Mouse (Mus musculus) limb, embryonic 12.5 days (tissue): ENCODE data around the gene Scn3a. TPM values are rescaled to one million over a fixed set of nuclear protein-coding genes. Genes with fewer than 3 reads are reported as not detected.
"Not testable (repeated sequence)": the region's sequence is repeated elsewhere in the genome, so short reads cannot be mapped to it uniquely, and the experiment has no call there.

ENCODE experiments used
- ATAC-seq: fragments of 200-750 bp; cut with Nextera tagmentation; 2 replicates; pipeline ENCODE4 v1.8.0; 2017; ENCODE audit warnings: low read depth, moderate TSS enrichment; ENCODE audit not compliant: insufficient number of reproducible peaks, insufficient read depth, low FRiP score, low TSS enrichment
- H3K27ac ChIP-seq: fragments of 300-500 bp; sonication (generic); 2 replicates; pipeline ENCODE4 v1.5.1; 2016; ENCODE audit warnings: mild to moderate bottlenecking, moderate library complexity
- H3K27me3 ChIP-seq: fragments of 300-500 bp; sonication (generic); 2 replicates; pipeline ENCODE4 v1.6.1; 2016; ENCODE audit warnings: mild to moderate bottlenecking, moderate library complexity
- H3K36me3 ChIP-seq: fragments of 300-500 bp; sonication (generic); 2 replicates; pipeline ENCODE4 v1.6.1; 2016; ENCODE audit warnings: mild to moderate bottlenecking, moderate library complexity
- H3K4me1 ChIP-seq: fragments of 300-500 bp; sonication (generic); replicated peaks from 2 replicates; pipeline ENCODE4 v1.6.1; 2016
- H3K4me2 ChIP-seq: fragments of 300-500 bp; sonication (generic); 2 replicates; pipeline ENCODE4 v1.6.1; 2016; ENCODE audit warnings: mild to moderate bottlenecking, moderate library complexity
- H3K4me3 ChIP-seq: fragments of 300-500 bp; sonication (generic); replicated peaks from 2 replicates; pipeline ENCODE4 v1.5.1; 2016; ENCODE audit warnings: mild to moderate bottlenecking
- H3K9ac ChIP-seq: fragments of 300-500 bp; sonication (generic); replicated peaks from 2 replicates; pipeline ENCODE4 v1.6.1; 2016; ENCODE audit warnings: mild to moderate bottlenecking, moderate library complexity
- H3K9me3 ChIP-seq: fragments of 300-500 bp; sonication (generic); 2 replicates; pipeline ENCODE4 v1.6.1; 2016; ENCODE audit warnings: mild to moderate bottlenecking, moderate library complexity
- WGBS: fragments of 180-500 bp; shearing (Covaris S2); methylation state at CpG from one replicate; pipeline ENCODE4 v1.1.7; 2016; 5-methylcytosine and 5-hydroxymethylcytosine counted together
- polyA plus RNA-seq: library from polyadenylated mRNA; unstranded; fragments of >200 nt; fragmentation: Nextera tagmentation; extraction: Ambion mirVana; gene quantifications from 2 replicates; pipeline ENCODE4 v1.2.1, GENCODE M21; 2016

Scn3a gene
- polyA plus RNA-seq, 1 experiment from 2014 or later: 2.5 TPM

DNA sequence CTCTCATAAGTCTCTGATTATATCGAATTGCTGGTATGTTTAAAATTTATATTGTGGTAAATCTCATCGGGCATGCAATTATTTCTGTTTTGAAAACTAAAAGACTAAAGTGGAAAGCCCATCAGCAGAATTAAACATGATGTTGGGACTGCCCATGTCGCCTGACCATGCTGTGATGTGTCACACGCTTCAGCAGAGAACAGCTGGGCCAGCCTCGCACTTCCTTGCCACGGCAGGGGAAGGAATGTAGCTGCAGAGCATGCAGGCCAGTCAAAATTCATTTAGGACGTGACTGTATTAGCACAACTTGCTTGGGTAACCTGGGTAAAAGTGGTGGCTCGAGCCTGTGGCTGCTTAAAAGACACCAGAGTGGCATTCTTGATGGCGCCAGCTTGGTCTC lies 77.0 kb downstream of the Scn3a start:
- ATAC-seq: no peak
- H3K4me1 ChIP-seq: no peaks in the 10 kb centered on the region
- no peaks in the 10 kb centered on the region for H3K27me3 ChIP-seq
- no peak overlapping the region for H3K4me3 ChIP-seq
- H3K9ac ChIP-seq: no peak overlapping the region
- no peaks in the 10 kb centered on the region for H3K9me3 ChIP-seq
- no peak overlapping the region for H3K4me2 ChIP-seq
- 71% methylated on average over 9 of the region's 9 CpGs for WGBS
- no peaks in the 10 kb centered on the region for H3K36me3 ChIP-seq
- H3K27ac ChIP-seq: no peak overlapping the region

GRCm38 (mm10) chr2:65483434-65483833 lies 84.0 kb downstream of the Scn3a start:
- no peaks in the 10 kb centered on the region for H3K36me3 ChIP-seq
- no peaks in the 10 kb centered on the region for H3K9me3 ChIP-seq
- no peak overlapping the region for H3K9ac ChIP-seq
- 58% methylated on average over 3 of the region's 3 CpGs for WGBS
- H3K4me2 ChIP-seq: no peak overlapping the region
- H3K27me3 ChIP-seq: no peaks in the 10 kb centered on the region
- peaks cover 4% of the 10 kb centered on the region; the same call in 1 of the 2 replicates for H3K4me1 ChIP-seq
- H3K27ac ChIP-seq: no peak overlapping the region
- ATAC-seq: no peak
- no peak overlapping the region for H3K4me3 ChIP-seq

GRCm38 (mm10) chr2:65481007-65481672 lies 86.3 kb downstream of the Scn3a start:
- Histone ChIP-seq H3K9me3 (no peaks in the 10 kb centered on the region), H3K4me3 (no peak overlapping the region), H3K4me1 (peaks cover 4% of the 10 kb centered on the region; the same call in 1 of the 2 replicates), H3K36me3 (no peaks in the 10 kb centered on the region), H3K27me3 (no peaks in the 10 kb centered on the region), H3K27ac (no peak overlapping the region), H3K9ac (no peak overlapping the region), H3K4me2 (no peak overlapping the region)
- ATAC-seq: no peak
- 85% methylated on average over 4 of the region's 4 CpGs for WGBS

DNA sequence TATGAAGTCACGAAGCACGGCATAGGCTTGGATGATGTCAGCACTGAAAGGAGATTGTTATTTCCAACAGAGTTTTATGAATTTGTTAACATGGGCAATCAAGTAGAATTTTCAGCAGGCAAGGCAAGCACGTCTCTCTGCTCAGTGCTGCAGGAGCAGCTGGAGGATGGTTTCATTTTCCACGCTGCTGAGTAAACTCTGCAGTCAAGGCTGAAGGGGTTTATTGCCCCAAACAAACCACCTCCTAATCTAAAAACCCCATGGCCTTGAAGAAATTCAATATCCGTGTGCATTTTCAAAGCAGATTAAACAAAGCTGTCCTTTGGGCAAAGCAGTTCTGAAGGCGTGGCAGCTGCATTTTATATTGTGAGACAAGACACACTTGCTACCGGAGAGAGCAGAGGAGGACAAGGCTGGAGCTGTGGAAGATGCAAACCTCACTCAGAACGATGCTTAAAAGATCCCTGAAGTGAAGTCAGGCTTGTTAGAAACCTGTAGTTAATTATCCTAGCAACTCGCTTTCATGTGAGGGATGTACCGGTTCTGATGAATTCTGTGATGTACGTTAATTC lies 96.0 kb downstream of the Scn3a start:
- no peaks in the 10 kb centered on the region for H3K27me3 ChIP-seq
- peaks cover 7% of the 10 kb centered on the region for H3K4me1 ChIP-seq
- H3K9me3 ChIP-seq: no peaks in the 10 kb centered on the region
- ATAC-seq: peak; percentile 75
- H3K36me3 ChIP-seq: no peaks in the 10 kb centered on the region
- H3K4me2 ChIP-seq: peak overlapping the region; percentile 27; the same call in 1 of the 2 replicates
- H3K4me3 ChIP-seq: no peak overlapping the region
- 41% methylated on average over 11 of the region's 11 CpGs for WGBS
- no peak overlapping the region for H3K9ac ChIP-seq
- H3K27ac ChIP-seq: peak overlapping the region; percentile 19; the same call in 1 of the 2 replicates

GRCm38 (mm10) chr2:65465694-65466093 lies 101.7 kb downstream of the Scn3a start:
- Histone ChIP-seq H3K27ac (no peak overlapping the region), H3K36me3 (no peaks in the 10 kb centered on the region)
- 90% methylated on average over 5 of the region's 5 CpGs for WGBS

DNA sequence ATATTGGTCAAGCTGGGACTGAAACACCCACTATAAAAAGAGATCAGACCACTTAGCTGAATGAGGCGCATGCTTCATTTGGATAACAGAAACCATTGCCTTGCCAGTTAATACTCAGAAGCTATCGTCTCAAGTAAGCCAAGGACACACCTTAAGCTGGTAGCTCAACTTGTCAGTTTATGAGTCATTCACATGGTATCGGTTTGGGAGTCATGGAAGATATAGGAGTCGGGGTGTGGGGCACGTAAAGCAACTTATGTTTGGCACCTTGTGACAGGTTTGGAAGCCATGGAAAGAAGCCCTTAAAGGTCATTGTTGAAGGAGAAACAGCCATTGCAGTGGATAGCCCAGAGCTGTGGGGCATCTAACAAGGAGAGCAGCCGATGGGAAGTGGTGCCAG lies 113.7 kb downstream of the Scn3a start:
- H3K27me3 ChIP-seq: no peaks in the 10 kb centered on the region
- no peaks in the 10 kb centered on the region for H3K9me3 ChIP-seq
- no peaks in the 10 kb centered on the region for H3K4me1 ChIP-seq
- H3K36me3 ChIP-seq: no peaks in the 10 kb centered on the region
- WGBS: 90% methylated on average over 6 of the region's 6 CpGs
- no peak overlapping the region for H3K27ac ChIP-seq
- H3K4me2 ChIP-seq: no peak overlapping the region
- ATAC-seq: no peak
- H3K9ac ChIP-seq: no peak overlapping the region
- H3K4me3 ChIP-seq: no peak overlapping the region

More at GRCm38 (mm10) chr2:65465694-65466093, 101.7 kb downstream of the Scn3a start:
- no peak overlapping the region for H3K4me3 ChIP-seq
- no peaks in the 10 kb centered on the region for H3K4me1 ChIP-seq
- ATAC-seq: no peak
- no peaks in the 10 kb centered on the region for H3K27me3 ChIP-seq
- no peak overlapping the region for H3K9ac ChIP-seq
- no peak overlapping the region for H3K4me2 ChIP-seq
- no peaks in the 10 kb centered on the region for H3K9me3 ChIP-seq

DNA sequence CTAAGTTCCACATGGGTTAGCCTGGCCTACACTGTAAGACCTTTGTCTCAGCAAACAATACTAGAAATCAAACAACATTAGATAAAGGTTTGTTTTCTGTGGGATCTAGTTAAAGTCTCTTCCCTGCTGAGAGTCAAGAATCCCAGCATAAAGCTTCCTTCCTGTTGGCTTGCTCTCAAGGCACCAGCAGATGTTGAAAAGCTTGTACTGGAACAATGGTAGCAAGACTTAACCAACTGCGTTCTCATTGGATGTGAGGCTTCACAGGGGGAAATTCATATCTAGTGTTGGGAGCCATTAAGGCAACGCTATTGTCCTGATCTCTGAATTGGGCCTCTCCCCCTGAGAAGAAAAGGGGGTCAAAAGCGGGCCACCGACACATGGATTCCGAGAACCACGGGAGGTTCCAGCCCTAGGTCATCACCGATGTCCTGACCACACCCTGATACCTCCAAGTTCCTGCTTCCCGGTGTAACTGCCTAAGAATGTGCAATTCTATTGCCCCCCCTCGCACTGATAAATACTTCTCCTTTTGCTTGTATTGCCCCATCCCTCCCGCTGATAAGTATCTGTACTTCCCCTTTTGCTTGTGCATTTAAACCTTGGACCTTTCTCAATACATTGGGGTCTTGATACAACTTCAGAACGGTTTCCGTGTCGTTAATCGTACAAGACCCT lies 115.9 kb downstream of the Scn3a start:
- H3K9me3 ChIP-seq, H3K4me1 ChIP-seq, H3K4me2 ChIP-seq, H3K4me3 ChIP-seq, H3K9ac ChIP-seq, H3K27ac ChIP-seq, H3K36me3 ChIP-seq, H3K27me3 ChIP-seq, ATAC-seq: not testable (repeated sequence)
- 94% methylated on average over 14 of the region's 14 CpGs for WGBS

DNA sequence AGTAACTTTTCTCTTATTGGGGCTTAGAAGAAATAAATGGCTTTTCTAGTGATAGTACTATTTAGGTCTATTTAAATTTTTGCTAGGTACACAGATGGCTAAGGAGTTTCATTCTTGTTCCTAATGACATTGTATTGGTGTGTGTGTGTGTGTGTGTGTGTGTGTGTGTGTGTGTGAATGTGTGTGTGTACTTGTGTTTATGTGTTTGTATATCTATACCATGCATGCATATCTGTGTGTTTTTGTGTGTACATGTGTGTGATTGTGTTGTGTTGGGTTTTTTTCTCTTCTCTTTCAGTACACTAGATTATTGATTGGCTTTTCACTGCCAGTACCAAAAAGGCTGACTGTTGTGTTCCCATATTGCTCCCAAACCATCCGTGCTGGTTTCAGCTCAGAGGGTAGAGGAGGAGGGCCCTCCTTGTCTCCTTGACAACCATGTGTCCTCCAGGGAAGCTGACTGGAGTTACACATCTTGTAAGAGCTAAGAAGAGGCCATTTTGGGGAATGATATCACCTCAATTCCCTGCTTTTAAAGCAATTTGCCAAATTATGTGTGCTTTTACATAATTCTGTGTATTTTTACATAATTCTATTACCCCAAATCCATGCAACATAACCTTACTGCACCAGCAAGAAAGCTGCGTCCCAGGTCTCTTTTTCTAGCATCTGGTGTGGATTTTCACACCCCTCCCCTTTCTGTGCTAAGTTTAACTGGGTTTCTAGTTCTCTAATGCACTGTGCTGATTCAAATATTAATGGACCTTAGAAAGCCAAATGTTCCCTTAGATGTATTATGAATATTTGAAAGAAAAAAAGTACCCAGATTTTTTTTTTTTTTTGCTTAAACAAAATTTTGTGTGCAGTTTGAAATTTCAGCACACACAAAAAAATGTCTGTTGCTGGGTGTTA lies 116.7 kb downstream of the Scn3a start:
- WGBS: 31% methylated on average over 2 of the region's 2 CpGs
- Histone ChIP-seq H3K9me3 (no peaks in the 10 kb centered on the region), H3K27ac (no peak overlapping the region), H3K27me3 (no peaks in the 10 kb centered on the region), H3K9ac (no peak overlapping the region), H3K4me3 (no peak overlapping the region), H3K36me3 (no peaks in the 10 kb centered on the region), H3K4me1 (no peaks in the 10 kb centered on the region), H3K4me2 (no peak overlapping the region)
- no peak for ATAC-seq

DNA sequence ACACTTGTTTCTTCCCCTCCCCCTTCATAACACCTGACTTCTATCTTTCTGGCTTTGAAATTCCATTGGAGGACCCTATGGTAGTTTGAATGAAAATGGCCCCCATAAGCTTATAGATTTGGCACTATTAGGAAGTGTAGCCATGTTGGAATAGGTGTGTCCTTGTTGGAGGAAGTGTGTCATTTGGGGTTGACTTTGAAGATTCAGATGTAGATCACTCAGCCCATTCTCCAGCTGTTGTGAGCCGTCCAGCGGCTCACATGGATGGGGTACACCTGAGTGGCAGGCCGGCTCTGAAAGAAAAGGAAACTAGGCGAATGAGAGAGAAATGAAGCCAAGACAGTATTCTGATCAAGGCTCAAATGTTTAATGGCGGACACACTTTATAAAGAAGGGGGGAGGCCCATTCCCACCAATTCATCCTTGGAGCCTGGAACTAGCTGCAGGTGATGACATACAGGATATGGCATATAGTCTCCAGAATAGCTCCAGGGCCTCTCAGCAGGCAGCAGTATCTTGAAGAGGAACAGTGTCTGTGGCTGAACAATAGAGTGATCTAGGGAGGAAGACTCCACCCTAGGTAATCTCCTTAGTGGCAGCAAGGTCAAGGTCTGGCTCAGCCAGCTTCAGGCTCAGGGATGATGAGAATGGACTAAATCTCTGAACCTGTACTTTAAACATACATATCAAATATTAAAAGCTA lies 118.2 kb downstream of the Scn3a start:
- H3K27me3 ChIP-seq: no peaks in the 10 kb centered on the region
- no peak overlapping the region for H3K4me3 ChIP-seq
- ATAC-seq: no peak
- 90% methylated on average over 5 of the region's 5 CpGs for WGBS
- H3K4me2 ChIP-seq: no peak overlapping the region
- H3K9me3 ChIP-seq: no peaks in the 10 kb centered on the region
- no peak overlapping the region for H3K9ac ChIP-seq
- H3K27ac ChIP-seq: no peak overlapping the region
- H3K36me3 ChIP-seq: no peaks in the 10 kb centered on the region
- H3K4me1 ChIP-seq: no peaks in the 10 kb centered on the region

DNA sequence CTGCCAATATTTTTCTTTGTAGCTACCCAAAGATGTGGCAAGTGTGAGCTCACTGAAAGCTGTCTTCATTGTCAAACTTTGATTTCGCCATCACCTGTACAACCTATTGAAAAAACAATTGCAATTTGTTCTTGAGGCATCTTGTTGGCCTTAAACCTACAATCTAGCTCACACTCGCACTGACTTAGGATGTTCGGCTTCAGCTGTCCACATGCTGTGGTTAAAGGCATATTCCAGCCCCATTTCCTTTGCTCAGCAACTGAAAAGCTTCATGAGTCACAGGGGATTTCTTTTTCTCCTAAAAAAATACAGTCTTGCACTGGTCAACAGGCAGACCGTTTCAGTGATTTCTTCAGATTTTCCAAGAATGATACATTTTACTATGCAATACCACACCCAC lies 124.3 kb downstream of the Scn3a start:
- Histone ChIP-seq H3K4me2 (no peak overlapping the region), H3K27me3 (no peaks in the 10 kb centered on the region), H3K4me3 (no peak overlapping the region), H3K4me1 (no peaks in the 10 kb centered on the region), H3K9me3 (no peaks in the 10 kb centered on the region), H3K9ac (no peak overlapping the region), H3K36me3 (no peaks in the 10 kb centered on the region), H3K27ac (no peak overlapping the region)
- no peak for ATAC-seq
- 85% methylated on average over 4 of the region's 4 CpGs for WGBS
